Mouse (Mus musculus) ES-Bruce4 (cell line): ENCODE measurements around the gene Tmem117. TPM values are rescaled to one million over a fixed set of nuclear protein-coding genes. Genes with fewer than 3 reads are reported as not detected.

Source experiments
- H3K27ac ChIP-seq: 2 replicates; pipeline ENCODE4 v1.5.1; 2012; ENCODE audit warnings: low read length, inconsistent platforms; ENCODE audit not compliant: insufficient read depth
- H3K27me3 ChIP-seq: 2 replicates; pipeline ENCODE4 v1.6.1; 2012; ENCODE audit warnings: mild to moderate bottlenecking, low read length, inconsistent platforms; ENCODE audit not compliant: control insufficient read depth, poor library complexity, insufficient read depth, severe bottlenecking
- H3K36me3 ChIP-seq: 2 replicates; pipeline ENCODE4 v1.6.1; 2012; ENCODE audit warnings: inconsistent platforms, mild to moderate bottlenecking, low read length, moderate library complexity; ENCODE audit not compliant: control insufficient read depth, poor library complexity, insufficient read depth, severe bottlenecking
- H3K4me1 ChIP-seq: one replicate; pipeline ENCODE4 v1.8.1; 2011; ENCODE audit warnings: low read length; ENCODE audit not compliant: control insufficient read depth, insufficient read depth
- H3K4me3 ChIP-seq: 2 replicates; pipeline ENCODE4 v1.5.1; 2011; ENCODE audit warnings: low read depth, mild to moderate bottlenecking, low read length
- H3K9ac ChIP-seq: 2 replicates; pipeline ENCODE4 v1.6.1; 2012; ENCODE audit warnings: low read depth, mild to moderate bottlenecking, inconsistent platforms; ENCODE audit not compliant: poor library complexity, severe bottlenecking
- H3K9me3 ChIP-seq: replicated peaks from 2 replicates; pipeline ENCODE4 v1.6.1; 2012; ENCODE audit warnings: mild to moderate bottlenecking, low read length, inconsistent platforms; ENCODE audit not compliant: control insufficient read depth, poor library complexity, insufficient read depth, severe bottlenecking
- CTCF ChIP-seq: IDR thresholded peaks from one replicate; pipeline ENCODE4 v1.8.1; 2011; ENCODE audit warnings: low read depth, low read length
- EP300 ChIP-seq: IDR thresholded peaks from 2 replicates; pipeline ENCODE4 v1.6.1; 2011; ENCODE audit warnings: low read depth, low read length; ENCODE audit not compliant: insufficient read depth
- POLR2A ChIP-seq: IDR thresholded peaks from one replicate; pipeline ENCODE4 v1.8.1; 2011; ENCODE audit warnings: low read length; ENCODE audit not compliant: insufficient read depth
- polyA plus RNA-seq: library from polyadenylated mRNA; stranded (reverse); fragments of >200 nt; gene quantifications from 2 replicates; pipeline ENCODE4 v1.2.4, GENCODE M21; 2011; ENCODE audit warnings: low read depth; ENCODE audit not compliant: missing spikeins, insufficient read depth, insufficient read length

Tmem117 gene
- polyA plus RNA-seq, 1 experiment, result 1.2 TPM

- no peak overlapping the region for H3K4me3 ChIP-seq
- H3K27me3 ChIP-seq, result no peaks in the 10 kb centered on the region
- no peaks in the 10 kb centered on the region for H3K9me3 ChIP-seq
- TF ChIP-seq EP300, result no peak
- no peak for TF ChIP-seq CTCF
- no peak for TF ChIP-seq POLR2A
- no peak overlapping the region for H3K27ac ChIP-seq
- no peak overlapping the region for H3K9ac ChIP-seq
- H3K4me1 ChIP-seq, result peaks cover 2% of the 10 kb centered on the region
- no peaks in the 10 kb centered on the region for H3K36me3 ChIP-seq
These were observed 26.6 kb upstream of the Tmem117 start for GRCm38 (mm10) chr15:94602441-94602840.

- H3K27ac ChIP-seq, result no peak overlapping the region
These were observed 21.3 kb upstream of the Tmem117 start for GRCm38 (mm10) chr15:94607768-94608167.

GRCm38 (mm10) chr15:94616036-94616435 is 13.0 kb upstream of the Tmem117 start:
- H3K4me3 ChIP-seq, result no peak overlapping the region
- H3K27me3 ChIP-seq, result no peaks in the 10 kb centered on the region
- no peak for TF ChIP-seq POLR2A
- no peak for TF ChIP-seq EP300
- no peak for TF ChIP-seq CTCF
- H3K4me1 ChIP-seq, result no peaks in the 10 kb centered on the region
- no peaks in the 10 kb centered on the region for H3K36me3 ChIP-seq
- H3K9me3 ChIP-seq, result no peaks in the 10 kb centered on the region
- no peak overlapping the region for H3K9ac ChIP-seq
- H3K27ac ChIP-seq, result no peak overlapping the region

More at GRCm38 (mm10) chr15:94607768-94608167, 21.3 kb upstream of the Tmem117 start:
- Histone ChIP-seq H3K4me1 (no peaks in the 10 kb centered on the region), H3K9ac (no peak overlapping the region), H3K9me3 (no peaks in the 10 kb centered on the region), H3K36me3 (no peaks in the 10 kb centered on the region), H3K27me3 (no peaks in the 10 kb centered on the region), H3K4me3 (no peak overlapping the region)
- no peak for TF ChIP-seq CTCF
- TF ChIP-seq POLR2A, result no peak
- no peak for TF ChIP-seq EP300

- Histone ChIP-seq H3K9me3 (no peaks in the 10 kb centered on the region), H3K27ac (no peak overlapping the region), H3K9ac (no peak overlapping the region), H3K27me3 (no peaks in the 10 kb centered on the region), H3K4me1 (no peaks in the 10 kb centered on the region), H3K4me3 (no peak overlapping the region), H3K36me3 (no peaks in the 10 kb centered on the region)
- no peak for TF ChIP-seq CTCF
- TF ChIP-seq EP300, result no peak
- no peak for TF ChIP-seq POLR2A
These were observed 8.1 kb upstream of the Tmem117 start for GRCm38 (mm10) chr15:94620909-94621308.

- no peak overlapping the region for H3K27ac ChIP-seq
- no peaks in the 10 kb centered on the region for H3K9me3 ChIP-seq
- H3K27me3 ChIP-seq, result peaks cover 2% of the 10 kb centered on the region; the same call in 1 of the 2 replicates
- H3K4me1 ChIP-seq, result no peaks in the 10 kb centered on the region
- TF ChIP-seq CTCF (no peak), POLR2A (no peak), EP300 (no peak)
- H3K36me3 ChIP-seq, result no peaks in the 10 kb centered on the region
- peak overlapping the region; percentile 48 for H3K4me3 ChIP-seq
- H3K9ac ChIP-seq, result no peak overlapping the region
These were observed 586 bp upstream of the Tmem117 start for GRCm38 (mm10) chr15:94628463-94628829.

GRCm38 (mm10) chr15:94630553-94630952 is 1.5 kb downstream of the Tmem117 start:
- no peaks in the 10 kb centered on the region for H3K9me3 ChIP-seq
- H3K36me3 ChIP-seq, result no peaks in the 10 kb centered on the region
- peaks cover 2% of the 10 kb centered on the region; the same call in 1 of the 2 replicates for H3K27me3 ChIP-seq
- H3K27ac ChIP-seq, result no peak overlapping the region
- TF ChIP-seq POLR2A (no peak), EP300 (no peak), CTCF (no peak)
- no peaks in the 10 kb centered on the region for H3K4me1 ChIP-seq
- H3K9ac ChIP-seq, result no peak overlapping the region
- H3K4me3 ChIP-seq, result no peak overlapping the region
